Mouse (Mus musculus): ENCODE measurements around the gene Gria1. TPM values are rescaled to one million over a fixed set of nuclear protein-coding genes. Genes with fewer than 3 reads are reported as not detected.

Gria1 gene
- polyA plus RNA-seq, 1 experiment: not detected

DNA sequence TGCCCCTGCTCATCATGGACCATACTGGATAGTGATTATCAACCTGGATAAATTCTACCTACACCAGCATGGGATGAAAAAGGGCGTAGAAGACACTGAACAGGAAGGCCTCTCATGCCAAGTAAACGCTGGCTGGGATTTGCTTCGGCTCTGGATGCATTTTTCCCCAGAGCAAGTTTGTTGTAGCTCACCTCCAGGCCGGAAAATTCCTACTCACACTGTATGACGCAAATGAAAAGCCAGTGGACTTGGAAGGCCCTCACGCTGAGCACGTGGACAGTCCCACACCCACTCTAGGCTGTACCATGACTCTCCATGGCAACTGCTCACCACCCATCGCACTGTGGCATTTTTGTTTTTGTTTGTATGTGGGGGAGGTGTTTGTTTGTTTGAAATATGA lies 28.1 kb downstream of the Gria1 start:
- H3K27me3 ChIP-seq (ENCODE audit: control insufficient read depth): no peaks in the 10 kb centered on the region
- H3K4me3 ChIP-seq (replicated peaks): no peak overlapping the region
- no peaks in the 10 kb centered on the region for H3K9me3 ChIP-seq (ENCODE audit: control insufficient read depth, low read length)
- H3K36me3 ChIP-seq (ENCODE audit: control insufficient read depth): no peaks in the 10 kb centered on the region
- H3K4me1 ChIP-seq (ENCODE audit: control insufficient read depth): no peaks in the 10 kb centered on the region
- no peak for TF ChIP-seq GATA1 (IDR thresholded peaks at IDR 0.05; ENCODE audit: low read length)
- no peak for TF ChIP-seq TAL1 (IDR thresholded peaks at IDR 0.05; ENCODE audit: low read length)

DNA sequence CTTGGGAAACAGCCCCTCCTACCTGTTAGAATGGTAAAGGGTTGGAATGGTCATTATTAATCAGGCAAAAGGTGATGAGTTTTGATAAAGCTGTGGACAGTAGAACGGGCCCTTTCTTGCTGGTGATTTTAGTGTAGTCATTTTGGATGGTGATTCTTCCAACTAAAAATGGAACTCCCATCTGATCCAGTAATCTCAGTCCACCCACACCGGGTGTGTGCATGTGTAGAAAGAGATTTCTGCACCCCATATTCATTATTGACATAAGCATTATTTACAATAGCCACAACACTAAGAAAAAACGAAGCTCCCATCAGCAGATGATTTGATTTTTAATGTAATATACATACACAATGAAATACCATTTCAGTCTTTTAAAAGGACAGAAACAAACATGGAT lies 30.9 kb downstream of the Gria1 start:
- TF ChIP-seq GATA1 (IDR thresholded peaks at IDR 0.05; ENCODE audit: low read length) (no peak), TAL1 (IDR thresholded peaks at IDR 0.05; ENCODE audit: low read length) (no peak)
- H3K36me3 ChIP-seq (ENCODE audit: control insufficient read depth): no peaks in the 10 kb centered on the region
- no peak overlapping the region for H3K4me3 ChIP-seq (replicated peaks)
- H3K9me3 ChIP-seq (ENCODE audit: control insufficient read depth, low read length): no peaks in the 10 kb centered on the region
- no peaks in the 10 kb centered on the region for H3K27me3 ChIP-seq (ENCODE audit: control insufficient read depth)
- no peaks in the 10 kb centered on the region for H3K4me1 ChIP-seq (ENCODE audit: control insufficient read depth)

DNA sequence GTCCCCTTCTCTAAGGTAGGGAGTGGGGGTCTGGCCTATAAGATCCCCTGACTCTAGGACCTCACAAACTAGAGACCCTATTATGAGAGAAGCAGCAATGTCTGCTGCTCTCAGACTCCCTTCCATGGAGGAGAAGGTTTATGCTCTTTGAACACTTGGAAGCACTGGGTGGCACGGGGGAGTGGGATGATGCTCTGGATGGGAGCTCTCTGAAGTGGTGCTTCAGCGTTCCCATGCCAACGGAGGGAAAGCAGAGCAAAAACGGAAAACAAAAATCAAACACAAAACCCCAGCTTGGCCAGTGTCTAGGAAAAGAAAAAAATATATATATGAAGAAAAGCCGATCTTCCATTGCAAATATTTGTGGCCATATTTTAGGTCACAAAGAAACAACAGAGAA lies 33.0 kb downstream of the Gria1 start:
- Histone ChIP-seq H3K27me3 (ENCODE audit: control insufficient read depth) (no peaks in the 10 kb centered on the region), H3K4me3 (replicated peaks) (no peak overlapping the region), H3K4me1 (ENCODE audit: control insufficient read depth) (no peaks in the 10 kb centered on the region), H3K9me3 (ENCODE audit: control insufficient read depth, low read length) (no peaks in the 10 kb centered on the region), H3K36me3 (ENCODE audit: control insufficient read depth) (no peaks in the 10 kb centered on the region)
- TF ChIP-seq GATA1 (IDR thresholded peaks at IDR 0.05; ENCODE audit: low read length): no peak
- TF ChIP-seq TAL1 (IDR thresholded peaks at IDR 0.05; ENCODE audit: low read length): no peak

DNA sequence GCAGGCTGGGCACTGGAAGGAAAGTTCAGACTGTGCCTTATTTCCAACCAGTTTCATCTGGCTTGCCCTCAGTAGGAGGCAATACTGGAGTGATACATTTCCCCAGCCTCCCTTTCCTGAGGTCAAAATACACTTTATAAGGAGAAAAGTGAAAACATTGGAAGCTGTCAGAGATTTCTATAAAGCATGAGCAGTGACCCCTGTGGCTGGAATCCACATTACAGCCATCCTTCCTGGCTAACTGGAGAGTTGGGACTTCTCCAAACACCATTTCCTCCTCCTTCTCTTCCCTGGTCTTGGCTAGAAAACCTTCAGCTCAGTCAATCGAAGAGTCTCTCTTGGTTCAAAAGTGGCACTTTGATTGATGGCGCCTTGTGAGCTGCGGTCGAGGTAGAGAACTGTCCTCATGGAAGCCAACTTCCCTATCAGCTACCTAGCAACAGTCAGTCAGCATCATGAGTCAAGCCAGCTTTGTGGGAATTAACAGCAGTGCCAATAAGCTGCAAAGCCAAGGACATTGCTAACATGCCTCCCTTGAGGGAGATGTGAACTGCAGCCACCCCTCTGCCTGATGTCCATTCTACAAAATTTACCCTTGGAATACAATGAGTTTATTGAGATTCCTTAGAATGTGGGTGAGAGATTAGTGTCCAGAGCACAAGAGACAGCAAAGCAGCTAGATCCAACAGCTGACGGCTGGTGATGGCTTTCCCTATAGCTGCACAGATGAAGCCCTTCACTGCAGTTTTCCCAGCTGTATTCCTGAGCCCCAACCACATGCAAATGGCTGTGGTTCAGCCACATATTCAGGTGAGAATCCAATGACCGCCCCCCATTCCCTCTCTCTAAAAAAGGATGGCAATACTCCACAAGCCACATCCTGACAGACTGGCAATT lies 40.7 kb downstream of the Gria1 start:
- H3K9me3 ChIP-seq (ENCODE audit: control insufficient read depth, low read length): no peaks in the 10 kb centered on the region
- TF ChIP-seq GATA1 (IDR thresholded peaks at IDR 0.05; ENCODE audit: low read length) (no peak), TAL1 (IDR thresholded peaks at IDR 0.05; ENCODE audit: low read length) (no peak)
- no peaks in the 10 kb centered on the region for H3K27me3 ChIP-seq (ENCODE audit: control insufficient read depth)
- no peaks in the 10 kb centered on the region for H3K36me3 ChIP-seq (ENCODE audit: control insufficient read depth)
- no peaks in the 10 kb centered on the region for H3K4me1 ChIP-seq (ENCODE audit: control insufficient read depth)
- no peak overlapping the region for H3K4me3 ChIP-seq (replicated peaks)

DNA sequence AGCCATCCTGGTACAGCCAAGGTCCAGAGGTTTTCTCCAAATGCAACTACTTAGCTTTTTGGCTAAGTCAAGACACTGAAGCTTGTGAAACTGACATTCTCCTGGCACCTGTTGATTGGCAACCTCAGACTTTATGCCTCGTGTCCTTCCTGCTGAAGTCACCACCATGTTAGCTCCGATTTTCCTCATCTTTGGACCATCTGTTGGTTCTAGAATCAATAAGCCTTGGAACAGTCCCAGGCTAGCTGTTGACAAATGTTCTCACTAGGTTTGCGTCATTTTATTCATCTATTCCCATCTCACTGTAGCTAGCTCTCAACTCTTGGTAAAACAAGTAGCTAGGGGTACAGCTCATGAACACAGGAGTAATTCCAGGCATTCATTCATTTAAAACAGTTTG lies 51.3 kb downstream of the Gria1 start:
- TF ChIP-seq TAL1 (IDR thresholded peaks at IDR 0.05; ENCODE audit: low read length): no peak
- TF ChIP-seq GATA1 (IDR thresholded peaks at IDR 0.05; ENCODE audit: low read length): no peak
- Histone ChIP-seq H3K4me1 (ENCODE audit: control insufficient read depth) (no peaks in the 10 kb centered on the region), H3K9me3 (ENCODE audit: control insufficient read depth, low read length) (no peaks in the 10 kb centered on the region), H3K27me3 (ENCODE audit: control insufficient read depth) (no peaks in the 10 kb centered on the region), H3K4me3 (replicated peaks) (no peak overlapping the region), H3K36me3 (ENCODE audit: control insufficient read depth) (no peaks in the 10 kb centered on the region)

DNA sequence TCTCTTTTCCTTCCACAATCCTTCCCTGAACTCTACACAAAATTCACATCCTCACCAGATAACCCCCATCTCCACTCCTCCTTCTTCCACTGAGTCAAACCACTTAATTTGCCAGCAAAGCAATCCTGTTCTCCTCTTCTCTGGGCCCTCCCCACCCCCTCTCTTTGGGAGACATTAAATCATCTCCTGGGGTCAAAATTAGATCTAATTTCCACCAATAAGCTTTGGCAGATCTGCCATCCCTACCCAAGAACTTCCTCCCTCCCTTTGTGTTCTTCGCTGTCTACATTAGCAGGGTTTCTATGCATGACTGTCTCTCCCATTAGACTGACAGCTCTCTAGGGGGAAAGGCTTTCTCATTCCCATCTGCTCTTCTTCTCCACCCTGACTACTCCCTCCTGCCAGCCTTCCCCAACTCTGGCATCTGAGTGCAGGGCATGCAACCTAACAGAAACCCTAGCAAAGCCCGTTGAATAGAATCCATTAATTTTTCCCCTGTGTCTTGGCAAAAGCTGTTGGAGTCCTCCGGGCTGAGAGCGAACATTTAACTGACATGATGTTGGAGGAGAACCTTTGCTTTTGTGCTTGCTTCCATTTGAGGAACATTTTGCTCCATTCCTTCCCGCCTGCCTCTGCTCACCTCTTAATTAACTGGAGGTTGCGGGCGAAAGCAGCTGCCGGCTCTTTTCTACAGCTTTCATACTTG lies 59.2 kb downstream of the Gria1 start:
- H3K27me3 ChIP-seq (ENCODE audit: control insufficient read depth): no peaks in the 10 kb centered on the region
- no peaks in the 10 kb centered on the region for H3K36me3 ChIP-seq (ENCODE audit: control insufficient read depth)
- H3K9me3 ChIP-seq (ENCODE audit: control insufficient read depth, low read length): peaks cover 2% of the 10 kb centered on the region; the same call in 1 of the 2 replicates
- no peaks in the 10 kb centered on the region for H3K4me1 ChIP-seq (ENCODE audit: control insufficient read depth)
- TF ChIP-seq TAL1 (IDR thresholded peaks at IDR 0.05; ENCODE audit: low read length) (no peak), GATA1 (IDR thresholded peaks at IDR 0.05; ENCODE audit: low read length) (no peak)
- H3K4me3 ChIP-seq (replicated peaks): no peak overlapping the region

DNA sequence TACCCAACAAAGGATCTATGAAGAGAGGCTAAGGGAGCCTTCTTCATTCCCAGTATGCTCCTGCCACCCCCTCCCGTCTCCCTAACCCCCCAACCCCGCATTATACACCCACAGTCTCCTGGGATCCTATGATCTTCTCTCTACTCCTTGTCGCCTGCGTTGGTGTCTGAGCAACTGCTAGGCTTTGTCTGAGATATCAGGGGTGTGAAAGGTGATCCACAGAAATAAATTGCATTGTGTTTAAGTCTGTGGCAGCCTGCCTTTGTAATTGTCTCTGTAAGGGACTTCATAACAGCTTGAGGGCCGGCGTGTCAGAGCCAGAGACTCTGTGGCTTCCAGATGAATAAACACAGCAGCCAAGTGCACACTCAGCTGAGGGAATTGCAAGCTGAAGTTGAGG lies 61.0 kb downstream of the Gria1 start:
- H3K9me3 ChIP-seq (ENCODE audit: control insufficient read depth, low read length): peaks cover 2% of the 10 kb centered on the region; the same call in 1 of the 2 replicates
- TF ChIP-seq GATA1 (IDR thresholded peaks at IDR 0.05; ENCODE audit: low read length) (no peak), TAL1 (IDR thresholded peaks at IDR 0.05; ENCODE audit: low read length) (no peak)
- no peak overlapping the region for H3K4me3 ChIP-seq (replicated peaks)
- H3K36me3 ChIP-seq (ENCODE audit: control insufficient read depth): no peaks in the 10 kb centered on the region
- H3K4me1 ChIP-seq (ENCODE audit: control insufficient read depth): no peaks in the 10 kb centered on the region
- no peaks in the 10 kb centered on the region for H3K27me3 ChIP-seq (ENCODE audit: control insufficient read depth)

DNA sequence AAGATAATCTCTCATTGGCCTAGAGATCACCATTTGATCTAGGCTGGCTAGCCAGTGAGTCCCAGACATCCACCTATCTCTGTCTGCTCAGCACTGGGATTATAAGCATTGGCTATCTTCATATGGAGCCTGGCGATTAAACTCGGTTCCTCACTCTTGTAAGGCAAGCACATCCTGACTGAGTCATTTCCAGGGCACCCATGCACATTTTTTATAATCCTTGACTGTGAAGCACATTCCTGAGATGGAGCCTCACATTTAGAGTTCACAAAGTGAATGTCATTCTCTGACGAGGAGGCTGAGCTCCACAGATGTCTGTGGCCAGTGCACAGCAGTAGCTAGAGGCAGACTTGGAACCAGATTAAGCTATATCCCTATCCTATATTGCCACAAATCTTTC lies 68.2 kb downstream of the Gria1 start:
- Histone ChIP-seq H3K27me3 (ENCODE audit: control insufficient read depth) (no peaks in the 10 kb centered on the region), H3K9me3 (ENCODE audit: control insufficient read depth, low read length) (no peaks in the 10 kb centered on the region), H3K4me3 (replicated peaks) (no peak overlapping the region), H3K4me1 (ENCODE audit: control insufficient read depth) (no peaks in the 10 kb centered on the region), H3K36me3 (ENCODE audit: control insufficient read depth) (no peaks in the 10 kb centered on the region)
- TF ChIP-seq GATA1 (IDR thresholded peaks at IDR 0.05; ENCODE audit: low read length): no peak
- TF ChIP-seq TAL1 (IDR thresholded peaks at IDR 0.05; ENCODE audit: low read length): no peak

DNA sequence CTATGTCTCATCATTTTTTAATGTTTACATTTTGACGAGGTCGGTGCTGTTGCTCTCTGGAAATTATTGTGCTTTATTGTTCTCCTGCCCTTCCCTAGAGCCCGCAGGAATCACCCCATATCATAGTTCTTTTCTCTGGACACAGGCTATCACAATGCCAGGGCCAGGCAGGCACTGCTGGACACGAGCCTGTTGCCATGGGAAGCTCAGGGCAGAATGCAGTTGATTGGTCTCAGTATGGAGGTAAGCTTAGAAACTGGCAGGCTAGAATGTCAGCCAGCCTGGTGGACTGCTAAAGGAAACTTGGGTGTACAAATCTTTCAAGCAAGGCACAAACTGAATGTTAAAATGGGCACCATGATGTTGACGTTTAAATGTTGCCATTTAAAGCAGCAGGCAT lies 78.3 kb downstream of the Gria1 start:
- Histone ChIP-seq H3K9me3 (ENCODE audit: control insufficient read depth, low read length) (peaks cover 7% of the 10 kb centered on the region), H3K36me3 (ENCODE audit: control insufficient read depth) (no peaks in the 10 kb centered on the region), H3K4me1 (ENCODE audit: control insufficient read depth) (no peaks in the 10 kb centered on the region), H3K27me3 (ENCODE audit: control insufficient read depth) (no peaks in the 10 kb centered on the region), H3K4me3 (replicated peaks) (no peak overlapping the region)
- TF ChIP-seq GATA1 (IDR thresholded peaks at IDR 0.05; ENCODE audit: low read length) (no peak), TAL1 (IDR thresholded peaks at IDR 0.05; ENCODE audit: low read length) (no peak)
